Mouse (Mus musculus): ENCODE results near the gene Dusp15.

GRCm38 (mm10) chr2:152916111-152916510 lies 35.4 kb downstream of the Dusp15 start:
- no peak for TF ChIP-seq CTCF (IDR thresholded peaks at IDR 0.05; ENCODE audit: extremely low read depth, insufficient read depth, insufficient read length, insufficient replicate concordance)
- TF ChIP-seq POLR2A (IDR thresholded peaks at IDR 0.05; ENCODE audit: low read depth, low read length): no peak

All from spleen, adult 2 months (tissue).